ENCODE assay signal across 8 mouse cellular contexts in genomic region chr10:126809587-126809986, GRCm38 (mm10).
DNase-seq lines count a peak whose midpoint lies in the region; ATAC-seq and TF ChIP-seq lines count a peak whose summit lies in the region.

No protein-coding gene starts in this region.

- H3K27me3 ChIP-seq in kidney, embryonic 16.5 days (ENCODE audit: insufficient read depth, low read length): no peaks in the 10 kb centered on the region
- H3K27me3 ChIP-seq in forebrain, embryonic 15.5 days: no peaks in the 10 kb centered on the region
- no peaks in the 10 kb centered on the region for H3K27me3 ChIP-seq in stomach, postnatal 0 days (ENCODE audit: control insufficient read depth, insufficient read depth, low read length)

- TF ChIP-seq EP300 in stomach, postnatal 0 days (optimal IDR thresholded peaks at IDR 0.05): no peak

- H3K9me3 ChIP-seq in kidney, embryonic 16.5 days (ENCODE audit: low read length): peaks cover 3% of the 10 kb centered on the region; the same call in 1 of the 2 replicates
- H3K9me3 ChIP-seq in forebrain, embryonic 15.5 days: no peaks in the 10 kb centered on the region
- no peaks in the 10 kb centered on the region for H3K9me3 ChIP-seq in stomach, postnatal 0 days (ENCODE audit: control insufficient read depth, low read length)

- peak overlapping the region; percentile 48 for H3K4me2 ChIP-seq in kidney, embryonic 16.5 days (replicated peaks; ENCODE audit: low read depth, low read length)
- peak overlapping the region; percentile 47 for H3K4me2 ChIP-seq in forebrain, embryonic 15.5 days (replicated peaks)
- H3K4me2 ChIP-seq in stomach, postnatal 0 days (replicated peaks; ENCODE audit: low read depth): peak overlapping the region; percentile 52

- no peak overlapping the region for H3K27ac ChIP-seq in kidney, embryonic 16.5 days (ENCODE audit: low read length)
- H3K27ac ChIP-seq in forebrain, embryonic 15.5 days (replicated peaks): peak overlapping the region; percentile 59
- H3K27ac ChIP-seq in stomach, postnatal 0 days (replicated peaks): no peak overlapping the region

- 53% methylated on average over 17 of the region's 17 CpGs for WGBS in kidney, embryonic 16.5 days
- WGBS in forebrain, embryonic 15.5 days: 43% methylated on average over 17 of the region's 17 CpGs
- 49% methylated on average over 17 of the region's 17 CpGs for WGBS in stomach, postnatal 0 days

- peak overlapping the region; percentile 37 for H3K4me3 ChIP-seq in kidney, embryonic 16.5 days (ENCODE audit: low read length)
- H3K4me3 ChIP-seq in forebrain, embryonic 15.5 days: peak overlapping the region; percentile 33
- peak overlapping the region; percentile 34 for H3K4me3 ChIP-seq in stomach, postnatal 0 days (ENCODE audit: low read depth, low read length)

- no peak for DNase-seq in kidney, adult 11 months
- peak; percentile 68 to 74 for DNase-seq in layer of hippocampus, postnatal 10 days (ENCODE audit: low spot score in 2 of 2)
- peak; percentile 21 for DNase-seq in stomach, postnatal 0 days (ENCODE audit: low spot score)
- DNase-seq in natural killer cell, adult 2 months (ENCODE audit: low spot score in 2 of 2): no peak

- H3K9ac ChIP-seq in kidney, embryonic 16.5 days (replicated peaks; ENCODE audit: low read length): peak overlapping the region; percentile 46
- H3K9ac ChIP-seq in forebrain, embryonic 15.5 days (replicated peaks): peak overlapping the region; percentile 36
- H3K9ac ChIP-seq in stomach, postnatal 0 days (ENCODE audit: low read length): 0 out of 2 replicates have a peak overlapping the region, but pooled peaks have one; percentile 23

- ATAC-seq in kidney, embryonic 16.5 days (ENCODE audit: low FRiP score, low TSS enrichment): 0 out of 2 replicates have a peak, but pooled peaks have one; percentile 36
- peak; percentile 89 for ATAC-seq in cerebellum, adult (ENCODE audit: insufficient number of reproducible peaks, low FRiP score, low TSS enrichment)
- ATAC-seq in forebrain, embryonic 15.5 days (replicated peaks): peak; percentile 67
- peak; percentile 34 for ATAC-seq in megakaryocyte progenitor cell, adult 5-6 weeks (replicated peaks; ENCODE audit: poor library complexity)
- ATAC-seq in stomach, postnatal 0 days (ENCODE audit: low FRiP score, low TSS enrichment): no peak

- no peaks in the 10 kb centered on the region for H3K36me3 ChIP-seq in kidney, embryonic 16.5 days (ENCODE audit: insufficient read depth, low read length)
- no peaks in the 10 kb centered on the region for H3K36me3 ChIP-seq in forebrain, embryonic 15.5 days
- no peaks in the 10 kb centered on the region for H3K36me3 ChIP-seq in stomach, postnatal 0 days (ENCODE audit: control insufficient read depth, insufficient read depth, low read length)

- H3K4me1 ChIP-seq in kidney, embryonic 16.5 days (ENCODE audit: insufficient read depth, low read length): peaks cover 18% of the 10 kb centered on the region; the same call in 1 of the 2 replicates
- H3K4me1 ChIP-seq in forebrain, embryonic 15.5 days: peaks cover 17% of the 10 kb centered on the region
- H3K4me1 ChIP-seq in stomach, postnatal 0 days (replicated peaks; ENCODE audit: control insufficient read depth, insufficient read depth): no peaks in the 10 kb centered on the region

- peak; percentile 58 for TF ChIP-seq CTCF in stomach, postnatal 0 days (IDR thresholded peaks at IDR 0.05; ENCODE audit: low read depth)

Comparison
In these comparisons a context has a peak if more than half of its experiments do, and no peak if none do; other contexts are left out.
1. DNase-seq: peak in layer of hippocampus, postnatal 10 days (2 of 2) and stomach, postnatal 0 days (single experiment); none in kidney, adult 11 months (single experiment) and natural killer cell, adult 2 months (0 of 2).
2. Peak in every context shown above with its lines, with median percentiles within 50 percentile points of each other: H3K4me2 ChIP-seq, H3K4me3 ChIP-seq and H3K9ac ChIP-seq.